Mouse (Mus musculus) thymus, postnatal 4 days (tissue): ENCODE data around the gene Plin3.
A peak's percentile ranks its signal among the peaks of the same experiment; 100 is the strongest.

ENCODE experiments used
- DNase-seq: peaks from one replicate; pipeline ENCODE4 v3.0.0; 2021

Gene Plin3

GRCm38 (mm10) chr17:56300186-56300585, 7.5 kb upstream of the Plin3 start, which contains the start of gene Arrdc5:
TSS of gene Arrdc5 (minus strand) at chr17:56300286.
- no peak for DNase-seq

DNA sequence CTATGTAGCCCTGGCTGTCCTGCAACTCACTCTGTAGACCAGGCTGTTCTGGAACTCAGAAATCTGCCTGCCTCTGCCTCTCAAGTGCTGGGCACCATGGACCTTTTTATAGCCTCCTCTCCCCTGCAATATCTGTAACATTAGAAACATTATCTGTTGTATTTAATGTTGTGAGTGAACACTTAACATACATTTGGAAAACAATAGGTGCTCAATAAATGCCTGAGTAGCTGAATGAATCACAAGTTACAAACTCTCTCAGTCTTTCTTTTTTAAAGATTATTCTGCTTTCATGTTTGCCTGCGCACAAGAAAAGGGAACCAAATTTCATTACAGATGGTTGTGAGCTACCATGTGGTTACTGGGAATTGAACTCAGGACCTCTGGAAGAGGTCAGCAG, 5.6 kb upstream of the Plin3 start:
- DNase-seq: no peak

DNA sequence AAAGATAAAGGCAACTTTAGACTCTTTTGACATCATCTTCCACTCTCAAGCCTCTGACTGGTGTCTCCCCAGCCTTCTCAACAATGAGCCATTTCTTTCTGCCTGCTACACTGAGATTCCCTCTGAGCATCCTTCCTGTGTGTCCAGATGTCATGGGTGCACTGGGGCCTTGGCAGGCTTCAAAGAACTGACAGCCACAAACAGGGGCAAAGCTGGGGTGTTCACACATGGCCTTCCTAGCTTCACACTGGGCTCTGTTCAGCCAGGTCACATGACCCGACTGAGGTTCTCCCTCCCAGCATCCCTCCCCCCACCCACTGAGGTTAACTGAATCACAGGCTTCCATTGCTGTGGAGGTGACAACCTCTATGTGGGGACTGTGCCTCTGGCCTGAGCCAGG, 3.5 kb upstream of the Plin3 start:
- peak; percentile 47 for DNase-seq

- peak; percentile 54 for DNase-seq
These were observed 1.6 kb upstream of the Plin3 start for GRCm38 (mm10) chr17:56294241-56294640.

DNA sequence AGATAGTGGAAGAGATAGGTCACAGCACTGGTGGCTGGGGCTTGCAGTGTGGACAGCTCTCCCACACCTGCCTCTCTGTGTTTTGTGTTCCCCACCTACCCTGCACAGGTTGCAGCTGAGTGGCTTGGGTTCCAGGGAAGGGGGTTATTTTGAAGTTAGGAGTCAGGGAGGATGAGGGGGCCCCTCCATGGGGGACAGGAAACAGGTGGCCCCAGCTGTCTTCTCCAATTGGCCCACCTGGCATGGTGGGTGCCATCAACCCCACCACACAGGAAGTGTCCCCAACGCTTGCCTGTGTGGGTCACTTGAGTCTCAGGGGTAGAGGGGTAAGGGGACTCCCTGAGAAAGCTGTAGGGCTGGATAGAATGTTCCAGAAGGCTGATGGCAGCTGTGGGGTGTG, 618 bp upstream of the Plin3 start:
- peak; percentile 82 for DNase-seq

GRCm38 (mm10) chr17:56291826-56292475, 722 bp downstream of the Plin3 start:
- peak; percentile 70 for DNase-seq

DNA sequence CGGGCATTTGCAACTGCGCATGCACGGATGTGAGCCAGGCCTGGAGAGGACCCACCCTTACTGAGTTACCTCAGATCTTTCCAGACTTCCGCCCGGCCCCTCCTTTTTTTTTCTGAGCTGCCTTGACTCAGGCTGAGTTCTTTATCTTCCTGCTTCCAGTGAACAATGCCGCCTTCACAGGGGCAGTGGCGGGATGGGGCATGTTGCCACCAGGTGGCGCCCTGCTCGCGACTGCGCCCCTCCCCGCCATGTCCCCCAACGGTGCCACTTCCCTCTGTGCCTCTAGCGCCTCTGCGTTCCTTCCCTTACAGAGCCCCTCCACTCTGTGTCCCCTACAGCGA, 1.5 kb downstream of the Plin3 start:
- DNase-seq: peak; percentile 98

DNA sequence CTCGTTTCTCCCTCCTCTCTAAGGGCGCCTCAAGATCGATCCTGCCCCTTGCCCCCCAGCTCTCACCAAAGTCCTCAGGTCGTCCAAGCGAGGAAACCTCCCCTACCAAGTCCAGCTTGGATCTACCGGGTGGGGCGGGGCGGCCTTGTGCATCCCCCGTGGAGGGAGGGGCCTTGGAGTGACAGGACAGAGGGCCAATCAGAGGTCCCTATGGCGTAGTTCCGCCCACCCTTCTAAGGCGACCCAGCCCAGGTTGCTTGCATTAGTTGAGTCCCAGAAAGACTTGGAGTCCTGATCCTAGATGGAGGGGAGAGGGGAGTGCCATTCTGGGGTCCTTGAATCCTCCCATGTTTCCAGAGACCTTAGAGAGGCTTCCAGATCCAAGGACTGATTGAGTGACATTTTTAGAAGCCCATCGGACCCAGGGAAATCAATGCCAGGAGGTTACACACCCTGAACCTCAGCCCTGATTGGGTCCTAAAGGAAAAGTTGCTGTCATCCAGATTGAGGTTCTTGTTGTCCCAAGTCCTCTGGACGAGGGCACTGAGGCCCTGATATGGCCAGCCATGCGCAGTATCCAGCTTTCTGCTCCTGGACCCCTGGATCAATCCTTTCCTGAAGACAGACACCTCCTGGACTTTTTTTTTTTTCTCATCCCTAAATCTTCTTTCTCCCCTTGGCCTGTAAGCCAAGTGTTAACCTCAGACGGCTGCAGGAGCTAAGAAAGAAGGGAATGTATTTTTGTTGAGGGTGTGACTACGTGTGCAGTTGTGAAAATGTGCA, 2.1 kb downstream of the Plin3 start:
- DNase-seq: peak; percentile 99

GRCm38 (mm10) chr17:56289371-56290331, 3.0 kb downstream of the Plin3 start:
- DNase-seq: peak; percentile 69

- no peak for DNase-seq
These were observed 3.8 kb downstream of the Plin3 start for GRCm38 (mm10) chr17:56288866-56289265.

DNA sequence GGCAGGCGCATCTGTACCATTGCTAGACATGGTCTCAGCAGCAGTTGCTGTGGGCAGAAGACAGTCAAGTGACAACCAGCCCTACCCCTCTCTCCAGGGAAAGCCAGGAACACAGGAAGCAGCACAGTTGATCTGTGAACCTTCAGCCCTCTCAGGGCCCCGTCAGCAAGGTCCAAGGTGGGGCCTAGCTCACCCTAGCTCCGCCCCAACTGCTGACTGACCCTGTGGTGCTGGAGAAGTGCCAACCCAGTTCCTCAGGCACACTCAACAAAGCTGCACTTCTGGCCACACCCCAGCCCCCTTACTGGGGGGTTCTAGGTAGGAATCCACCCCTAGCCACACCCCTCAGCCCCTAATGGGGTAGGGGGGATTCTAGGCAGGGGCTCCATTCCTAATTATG, 4.8 kb downstream of the Plin3 start:
- no peak for DNase-seq

DNA sequence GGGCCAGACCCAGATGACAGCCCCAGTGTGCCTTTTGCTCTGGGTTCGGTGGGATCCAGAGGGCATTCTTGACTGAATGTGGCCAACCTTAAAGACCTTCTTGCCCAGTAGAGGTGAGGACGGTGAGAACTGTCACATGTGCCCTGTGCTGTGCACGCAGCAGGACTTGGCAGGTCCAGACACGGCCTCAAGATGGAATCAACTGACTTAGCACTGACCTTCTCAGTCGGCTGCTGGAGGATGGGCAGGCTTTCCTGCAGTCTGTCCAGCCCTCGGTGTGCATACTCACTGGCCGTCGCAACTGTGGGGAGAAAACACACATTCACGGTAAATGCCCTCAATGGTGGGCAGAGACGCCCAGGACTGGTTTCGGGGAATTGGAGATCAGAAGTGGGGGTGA, 6.7 kb downstream of the Plin3 start:
- DNase-seq: no peak

DNA sequence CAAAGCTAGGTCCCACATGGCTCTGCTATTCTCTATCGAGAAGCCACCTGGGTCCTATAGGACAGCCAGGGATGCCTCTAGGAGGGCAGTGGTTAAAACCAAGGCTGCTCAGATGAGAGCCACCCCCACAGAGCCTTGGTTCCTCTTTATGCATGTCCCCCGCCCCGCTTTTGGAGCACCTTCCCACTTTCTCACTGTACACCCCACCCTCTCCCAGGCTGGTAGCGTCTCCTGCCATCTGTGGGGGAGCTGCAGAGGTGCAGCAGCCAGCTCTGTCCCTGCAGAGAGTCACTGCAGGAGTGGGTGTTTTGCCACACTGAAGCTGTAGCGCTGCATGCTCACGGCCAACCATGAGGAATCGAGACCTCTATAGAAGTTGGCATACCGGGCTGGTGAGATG, 9.4 kb downstream of the Plin3 start:
- DNase-seq: no peak

- DNase-seq: no peak
These were observed 9.9 kb downstream of the Plin3 start for GRCm38 (mm10) chr17:56282802-56283201.

GRCm38 (mm10) chr17:56281193-56281592, 11.5 kb downstream of the Plin3 start:
- DNase-seq: no peak

DNA sequence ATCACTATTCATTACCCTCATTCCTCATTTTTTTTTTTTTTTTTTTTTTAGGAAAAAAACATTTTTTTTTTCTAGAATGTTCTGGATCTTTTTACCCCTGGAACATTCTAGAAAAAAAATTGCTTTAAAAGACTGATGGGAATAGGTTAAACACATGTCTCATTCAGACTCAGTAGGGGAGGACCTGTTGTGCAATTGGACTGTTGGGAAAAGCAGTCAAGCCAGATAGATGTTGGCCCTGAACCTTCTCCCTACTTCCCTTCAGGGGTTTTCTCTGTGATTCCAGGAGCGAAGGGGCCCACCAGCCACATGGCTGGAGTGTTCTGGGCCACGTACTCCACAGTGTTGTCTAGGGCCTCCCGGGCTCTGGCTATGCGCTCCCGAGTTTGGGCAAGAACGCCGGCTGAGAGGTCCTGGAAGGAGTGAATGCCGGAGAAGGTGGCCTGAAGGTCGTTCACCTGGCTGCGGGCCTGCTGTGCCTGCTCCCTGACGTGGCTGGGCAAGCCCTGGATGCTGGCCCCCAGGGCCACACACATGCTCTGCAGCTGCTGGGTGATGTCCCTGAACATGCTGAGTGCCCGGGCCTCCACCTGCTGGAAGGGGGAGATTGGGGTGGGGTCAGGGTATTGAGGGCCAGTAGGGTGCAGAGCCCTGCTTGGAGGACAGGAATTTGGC, 13.1 kb downstream of the Plin3 start:
- DNase-seq: no peak

DNA sequence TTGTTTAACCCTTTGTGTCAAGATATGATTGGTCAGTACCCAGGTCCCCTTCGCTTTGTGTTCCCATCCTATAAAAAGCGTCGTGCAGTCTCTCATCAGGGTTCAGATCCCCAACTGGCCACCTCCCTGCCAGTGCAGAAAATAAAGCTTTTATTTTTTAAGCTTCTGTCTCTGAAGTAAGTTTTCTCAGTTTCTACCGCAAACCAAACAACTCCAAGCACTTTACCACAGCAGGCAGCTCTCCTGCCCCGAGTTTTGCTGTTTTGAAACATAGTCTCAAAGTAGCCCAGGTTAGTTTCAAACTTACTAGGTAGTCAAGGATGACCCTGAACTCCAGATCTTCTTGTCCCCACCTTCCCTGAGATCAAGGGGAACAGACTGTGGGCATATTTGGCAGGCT, 14.3 kb downstream of the Plin3 start:
- DNase-seq: no peak

DNA sequence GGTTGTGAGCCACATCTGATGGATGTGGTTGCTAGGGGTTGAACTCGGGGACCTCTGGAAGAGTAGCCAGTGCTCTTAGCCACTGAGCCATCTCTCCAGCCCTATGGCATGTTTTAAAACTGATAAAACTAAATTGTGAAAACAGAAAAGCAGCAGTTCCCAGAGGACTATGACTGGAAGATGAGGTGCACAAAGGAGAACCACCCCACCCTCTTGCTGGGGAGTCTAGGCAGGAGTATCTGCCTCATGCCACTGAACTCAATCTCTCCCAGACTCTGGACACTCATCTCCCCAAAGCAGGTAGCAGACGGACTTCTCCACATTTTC, 15.1 kb downstream of the Plin3 start:
- no peak for DNase-seq

DNA sequence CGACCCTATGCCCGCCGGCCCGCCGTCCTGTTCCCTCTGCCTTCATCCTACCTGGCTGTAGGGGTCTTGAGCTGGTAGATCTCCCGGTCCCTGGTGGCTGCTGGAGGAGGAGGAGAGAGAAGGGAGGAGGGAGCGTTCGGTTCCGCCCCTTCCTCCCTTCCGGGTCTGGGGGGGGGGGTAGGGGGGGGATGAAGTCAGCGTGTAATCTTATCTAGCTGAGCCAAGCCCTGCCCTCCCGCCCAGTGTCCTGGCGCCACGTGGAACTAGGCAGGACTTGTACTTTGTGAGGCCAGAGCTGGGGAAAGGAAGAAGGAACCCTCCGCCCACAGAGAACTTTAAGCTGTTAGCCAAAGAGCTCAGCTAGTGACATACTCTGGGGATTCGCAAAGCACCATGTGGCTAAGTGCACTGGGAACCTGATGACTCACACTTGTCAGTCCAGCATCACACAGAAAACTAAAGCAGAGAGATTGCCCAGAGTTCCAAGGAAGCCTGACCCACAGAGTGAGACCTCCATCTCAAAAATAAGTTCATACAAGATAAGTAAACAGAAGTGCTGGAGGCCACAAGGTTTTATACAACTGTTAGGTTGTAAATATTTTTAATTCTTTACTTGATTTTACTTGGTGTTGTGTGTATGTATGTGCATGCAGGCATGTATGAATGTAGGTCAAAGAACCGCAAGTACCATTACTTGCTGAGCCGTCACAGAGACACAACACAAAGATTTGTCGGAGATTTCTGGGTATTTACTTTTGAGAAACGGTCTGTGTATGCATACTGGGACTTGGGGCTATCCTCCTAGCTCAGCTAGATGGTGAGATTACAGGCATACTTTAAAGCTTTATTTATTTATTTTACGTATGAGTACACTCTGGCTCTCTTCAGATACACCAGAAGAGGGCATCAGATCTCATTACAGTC, 15.8 kb downstream of the Plin3 start, which contains the start of gene Ticam1:
Gene Ticam1, minus strand, starts transcription at position 144 of the 924 bp plus-strand sequence.
- peak; percentile 69 for DNase-seq

GRCm38 (mm10) chr17:56275842-56276480, 16.7 kb downstream of the Plin3 start:
- no peak for DNase-seq

DNA sequence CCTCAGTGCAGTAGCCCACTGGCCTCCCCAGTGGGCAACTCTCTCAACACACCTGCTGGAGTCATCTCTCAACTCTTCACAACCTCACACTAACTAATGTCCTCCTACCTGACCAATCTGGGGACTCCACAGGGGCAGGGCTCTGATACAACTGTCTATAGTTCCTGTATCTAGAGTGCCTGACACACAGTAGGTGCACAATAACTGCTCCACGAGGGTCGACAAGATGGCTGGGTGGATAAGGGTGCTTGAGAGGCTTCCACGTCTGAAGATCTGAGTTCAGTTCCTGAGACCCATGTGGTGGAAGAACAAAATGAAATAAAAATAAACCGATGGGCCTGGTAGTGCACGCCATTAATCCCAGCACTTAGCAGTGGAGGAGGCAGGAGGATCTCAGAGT, 18.7 kb downstream of the Plin3 start:
- no peak for DNase-seq
